Mouse (Mus musculus) G1E (cell line): Measurements from ENCODE around the gene Tyw1. TPM values are rescaled to one million over a fixed set of nuclear protein-coding genes. Genes with fewer than 3 reads are reported as not detected.
"Not testable (repeated sequence)": the region's sequence is repeated elsewhere in the genome, so short reads cannot be mapped to it uniquely, and the experiment has no call there.

Experiments used
- ATAC-seq: 2 replicates; pipeline ENCODE4 v1.8.0; 2016; ENCODE audit warnings: mild to moderate bottlenecking; ENCODE audit not compliant: insufficient number of reproducible peaks, poor library complexity, low FRiP score, severe bottlenecking; ENCODE audit errors: extremely low read depth
- DNase-seq: peaks from one replicate; pipeline ENCODE4 v3.0.0; 2012; ENCODE audit warnings: low spot score
- H3K27me3 ChIP-seq: 2 replicates; pipeline ENCODE4 v1.6.1; 2012; ENCODE audit warnings: mild to moderate bottlenecking, low read length, inconsistent platforms; ENCODE audit not compliant: insufficient read depth
- H3K36me3 ChIP-seq: replicated peaks from 2 replicates; pipeline ENCODE3; 2012; ENCODE audit warnings: mild to moderate bottlenecking, inconsistent platforms
- H3K4me1 ChIP-seq: 2 replicates; pipeline ENCODE4 v1.6.1; 2012; ENCODE audit warnings: low read depth, low read length, inconsistent platforms, mixed read lengths; ENCODE audit not compliant: insufficient read depth
- H3K4me3 ChIP-seq: 2 replicates; pipeline ENCODE4 v1.5.1; 2012; ENCODE audit warnings: low read depth, mild to moderate bottlenecking, inconsistent platforms, low read length, moderate library complexity, mixed read lengths
- H3K9me3 ChIP-seq: replicated peaks from 2 replicates; pipeline ENCODE4 v1.6.1; 2012; ENCODE audit warnings: inconsistent platforms
- CTCF ChIP-seq: IDR thresholded peaks from 2 replicates; pipeline ENCODE4 v1.5.1; 2012; ENCODE audit warnings: low read depth, low read length, inconsistent platforms, mixed read lengths
- GATA1 ChIP-seq: IDR thresholded peaks from 2 replicates; pipeline ENCODE4 v1.6.1; 2012; ENCODE audit warnings: borderline replicate concordance, low read length, inconsistent platforms, mixed read lengths
- GATA2 ChIP-seq: IDR thresholded peaks from 2 replicates; pipeline ENCODE4 v1.6.1; 2012; ENCODE audit warnings: low read depth, low read length, inconsistent platforms, borderline replicate concordance
- POLR2AphosphoS5 ChIP-seq: IDR thresholded peaks from 2 replicates; pipeline ENCODE4 v1.6.1; 2012; ENCODE audit warnings: low read depth, low read length, inconsistent platforms; ENCODE audit not compliant: insufficient replicate concordance
- TAL1 ChIP-seq: conservative IDR thresholded peaks from 2 replicates; pipeline ENCODE4 v1.6.1; 2012; ENCODE audit warnings: low read depth, low read length, inconsistent platforms, mixed read lengths
- polyA plus RNA-seq: library from polyadenylated mRNA; stranded (reverse); fragments of >175 nt; gene quantifications from 2 replicates; pipeline ENCODE4 v1.2.3, GENCODE M21; 2012
- total RNA-seq, 2 experiments: library from RNA; stranded (forward) in 1 of 2; stranded (reverse) in 1 of 2; fragments of 200-1000 nt in 1 of 2; fragments of >200 nt in 1 of 2; fragmentation: Nextera tagmentation in 1 of 2; gene quantifications; 2 replicates each; pipeline ENCODE4 v1.2.3; 2014 to 2017

Tyw1 gene
- total and polyA plus RNA-seq, 3 experiments, result 6.5 to 27.2 (median 26.3) TPM

- peaks cover 98% of the 10 kb centered on the region for H3K36me3 ChIP-seq
- no peak overlapping the region for H3K4me3 ChIP-seq
- no peaks in the 10 kb centered on the region for H3K27me3 ChIP-seq
- H3K4me1 ChIP-seq, result peaks cover 4% of the 10 kb centered on the region; the same call in 1 of the 2 replicates
- H3K9me3 ChIP-seq, result no peaks in the 10 kb centered on the region
- TF ChIP-seq GATA1 (no peak), GATA2 (no peak), CTCF (no peak), POLR2AphosphoS5 (no peak), TAL1 (no peak)
- no peak for ATAC-seq
- DNase-seq, result no peak
These were observed 16.2 kb upstream of the Tyw1 start for GRCm38 (mm10) chr5:130239236-130239635.

GRCm38 (mm10) chr5:130239856-130240255 lies 15.6 kb upstream of the Tyw1 start:
- Histone ChIP-seq H3K27me3 (no peaks in the 10 kb centered on the region), H3K9me3 (no peaks in the 10 kb centered on the region), H3K36me3 (peaks cover 98% of the 10 kb centered on the region), H3K4me1 (peaks cover 4% of the 10 kb centered on the region; the same call in 1 of the 2 replicates), H3K4me3 (no peak overlapping the region)
- TF ChIP-seq GATA1 (no peak), CTCF (no peak), GATA2 (no peak), POLR2AphosphoS5 (no peak), TAL1 (no peak)
- ATAC-seq (no peak), DNase-seq (no peak)

GRCm38 (mm10) chr5:130241426-130241825 lies 14.0 kb upstream of the Tyw1 start:
- Histone ChIP-seq H3K4me1 (peaks cover 11% of the 10 kb centered on the region; the same call in 1 of the 2 replicates), H3K27me3 (no peaks in the 10 kb centered on the region), H3K9me3 (no peaks in the 10 kb centered on the region), H3K36me3 (peaks cover 98% of the 10 kb centered on the region), H3K4me3 (no peak overlapping the region)
- DNase-seq (no peak), ATAC-seq (no peak)
- TF ChIP-seq CTCF (no peak), GATA2 (no peak), POLR2AphosphoS5 (no peak), TAL1 (no peak), GATA1 (no peak)

- DNase-seq, result no peak
- Histone ChIP-seq H3K4me3 (no peak overlapping the region), H3K4me1 (peaks cover 31% of the 10 kb centered on the region), H3K27me3 (no peaks in the 10 kb centered on the region), H3K36me3 (peaks cover 100% of the 10 kb centered on the region), H3K9me3 (no peaks in the 10 kb centered on the region)
- TF ChIP-seq GATA2, result no peak
- TF ChIP-seq CTCF, result no peak
- no peak for TF ChIP-seq POLR2AphosphoS5
- TF ChIP-seq TAL1, result no peak
- TF ChIP-seq GATA1, result no peak
- no peak for ATAC-seq
These were observed 7.6 kb upstream of the Tyw1 start for GRCm38 (mm10) chr5:130247823-130248222.

- DNase-seq, result no peak
- TF ChIP-seq CTCF (no peak), TAL1 (no peak), GATA2 (no peak), GATA1 (no peak), POLR2AphosphoS5 (no peak)
- ATAC-seq, result no peak
- H3K4me1 ChIP-seq, result peaks cover 41% of the 10 kb centered on the region
- peaks cover 55% of the 10 kb centered on the region for H3K36me3 ChIP-seq
- H3K4me3 ChIP-seq, result peak overlapping the region; percentile 88
- H3K9me3 ChIP-seq, result no peaks in the 10 kb centered on the region
- no peaks in the 10 kb centered on the region for H3K27me3 ChIP-seq
These were observed 1.0 kb upstream of the Tyw1 start for GRCm38 (mm10) chr5:130254164-130255016.

GRCm38 (mm10) chr5:130255799-130256525 lies 543 bp downstream of the Tyw1 start:
- H3K9me3 ChIP-seq, H3K27me3 ChIP-seq, DNase-seq, ATAC-seq: not testable (repeated sequence)
- peaks cover 35% of the 10 kb centered on the region for H3K4me1 ChIP-seq
- H3K4me3 ChIP-seq, result peak overlapping the region; percentile 88
- peaks cover 49% of the 10 kb centered on the region for H3K36me3 ChIP-seq
